Mouse (Mus musculus) cerebellum, adult 2 months (tissue): ENCODE data around the gene Vsnl1. TPM values are rescaled to one million over a fixed set of nuclear protein-coding genes. Genes with fewer than 3 reads are reported as not detected.
A peak's percentile ranks its signal among the peaks of the same experiment; 100 is the strongest.

Source experiments
- DNase-seq, 2 experiments: peaks; one replicate each; pipeline ENCODE4 v3.0.0; 2021
- H3K27ac ChIP-seq: fragments of 200-500 bp; 2 replicates; pipeline ENCODE4 v1.5.1; 2012; ENCODE audit warnings: low read length, control low read depth, inconsistent platforms; ENCODE audit not compliant: insufficient read depth
- H3K27me3 ChIP-seq: fragments of 200-500 bp; 2 replicates; pipeline ENCODE4 v1.6.1; 2012; ENCODE audit warnings: inconsistent platforms, mild to moderate bottlenecking, low read length, moderate library complexity; ENCODE audit not compliant: control insufficient read depth, insufficient read depth
- H3K4me1 ChIP-seq: fragments of 200-500 bp; 2 replicates; pipeline ENCODE4 v1.6.1; 2011; ENCODE audit warnings: low read length; ENCODE audit not compliant: control insufficient read depth, insufficient read depth
- H3K4me3 ChIP-seq: fragments of 200-500 bp; replicated peaks from 2 replicates; pipeline ENCODE3; 2011; ENCODE audit warnings: mild to moderate bottlenecking, low read depth, low read length, control low read depth; ENCODE audit not compliant: insufficient read depth
- CTCF ChIP-seq: fragments of 200-500 bp; IDR thresholded peaks from 2 replicates; pipeline ENCODE4 v1.5.1; 2011; ENCODE audit warnings: low read depth, mild to moderate bottlenecking, control low read depth, low read length, moderate library complexity, borderline replicate concordance; ENCODE audit not compliant: insufficient read depth
- POLR2A ChIP-seq: fragments of 200-500 bp; IDR thresholded peaks from 2 replicates; pipeline ENCODE4 v1.6.1; 2011; ENCODE audit warnings: low read length, control low read depth, borderline replicate concordance; ENCODE audit not compliant: insufficient read depth
- WGBS: fragments of 180-500 bp; shearing (Covaris S2); methylation state at CpG from one replicate; pipeline ENCODE4 v1.1.7; 2018; 5-methylcytosine and 5-hydroxymethylcytosine counted together
- polyA plus RNA-seq: library from polyadenylated mRNA; depleted of rRNA; stranded (reverse); fragments of >200 nt; gene quantifications from 2 replicates; pipeline ENCODE4 v1.2.3, GENCODE M21; 2012

Gene Vsnl1
- polyA plus RNA-seq, 1 experiment: 543 TPM

DNA sequence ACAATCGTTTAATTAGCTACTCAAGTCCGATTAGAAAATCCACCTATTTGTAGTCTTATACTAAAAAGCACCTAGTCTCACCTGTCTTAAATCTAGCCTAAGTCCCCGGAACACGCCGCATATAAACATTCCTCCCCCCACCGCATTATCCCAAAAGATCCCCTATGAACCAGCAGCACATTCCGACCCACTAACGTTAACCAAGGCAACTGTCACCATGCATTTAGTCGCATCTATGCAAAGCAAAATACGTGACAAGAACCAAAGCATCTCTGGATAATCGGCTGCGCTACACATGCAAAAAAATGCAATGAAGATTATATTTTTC lies 426 bp downstream of the Vsnl1 start:
- DNase-seq: peak; percentile 49
- under 1% methylated on average over 12 of the region's 12 CpGs for WGBS
- Histone ChIP-seq H3K27me3 (no peaks in the 10 kb centered on the region), H3K27ac (peak overlapping the region; percentile 70), H3K4me1 (peaks cover 6% of the 10 kb centered on the region; the same call in 1 of the 2 replicates), H3K4me3 (peak overlapping the region; percentile 98)
- TF ChIP-seq CTCF (no peak), POLR2A (no peak)

DNA sequence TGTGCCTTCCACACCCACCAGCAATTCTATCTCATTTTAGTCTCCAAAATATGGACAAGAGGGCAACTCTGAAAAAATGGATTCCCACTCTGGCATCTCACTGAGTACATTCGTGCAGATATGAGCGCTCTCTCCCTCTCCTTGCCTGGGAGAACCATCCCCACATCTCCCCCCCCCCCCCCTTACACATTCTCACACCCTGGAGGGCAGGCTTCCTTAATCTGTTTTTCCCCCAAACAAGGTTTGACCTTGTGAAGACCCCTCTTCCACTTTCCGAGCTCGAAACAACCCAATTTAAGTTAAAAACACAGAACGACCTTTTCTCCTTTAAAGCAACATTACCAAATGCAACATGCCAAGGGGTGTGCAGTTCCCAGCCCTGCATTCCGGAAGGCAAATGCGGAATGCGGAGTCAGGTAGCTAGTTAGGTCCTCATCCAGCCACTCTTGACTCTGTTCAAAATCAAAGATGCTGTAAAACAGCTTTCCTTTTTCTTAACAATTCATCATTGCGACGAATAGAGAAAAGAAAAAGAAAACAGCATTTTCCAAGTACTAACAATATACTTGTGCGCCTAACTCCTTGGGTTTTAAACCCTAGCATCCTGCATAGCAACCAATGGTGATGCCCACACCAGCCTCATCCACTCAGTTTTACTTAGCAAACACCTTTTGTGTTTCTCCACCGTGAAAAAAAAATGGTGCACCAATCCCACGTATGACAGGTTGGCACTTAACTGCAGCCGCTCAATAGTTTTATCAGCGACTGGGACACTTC lies 979 bp downstream of the Vsnl1 start:
- H3K27me3 ChIP-seq: no peaks in the 10 kb centered on the region
- WGBS: 4% methylated on average over 15 of the region's 15 CpGs
- peak overlapping the region; percentile 98 for H3K4me3 ChIP-seq
- peak; percentile 55 for DNase-seq
- peak overlapping the region; percentile 70 for H3K27ac ChIP-seq
- H3K4me1 ChIP-seq: peaks cover 6% of the 10 kb centered on the region; the same call in 1 of the 2 replicates
- TF ChIP-seq POLR2A: no peak
- TF ChIP-seq CTCF: no peak

DNA sequence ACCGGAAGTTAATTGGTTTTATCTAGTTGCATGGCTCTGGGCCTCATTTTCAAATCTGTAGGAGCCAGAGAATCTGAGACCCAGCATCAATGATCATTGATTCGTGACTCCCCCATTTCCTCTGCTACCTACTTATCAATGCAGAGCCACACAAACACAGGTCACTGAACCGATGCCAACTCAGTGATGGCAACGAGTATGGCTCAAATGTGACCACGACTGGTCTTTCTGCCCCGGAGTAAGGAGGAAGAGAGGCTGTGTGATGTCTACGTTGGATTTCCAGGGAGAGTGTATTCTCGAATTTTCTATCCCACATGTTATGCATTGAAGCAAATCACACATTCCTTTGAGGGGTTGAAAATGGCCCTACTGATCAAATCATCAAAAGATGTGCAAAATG lies 2.0 kb downstream of the Vsnl1 start:
- Histone ChIP-seq H3K27me3 (no peaks in the 10 kb centered on the region), H3K4me3 (peak overlapping the region; percentile 98), H3K27ac (peak overlapping the region; percentile 84), H3K4me1 (peaks cover 6% of the 10 kb centered on the region; the same call in 1 of the 2 replicates)
- peak; percentile 52 to 56 for DNase-seq
- 18% methylated on average over 8 of the region's 8 CpGs for WGBS
- TF ChIP-seq CTCF (no peak), POLR2A (no peak)

DNA sequence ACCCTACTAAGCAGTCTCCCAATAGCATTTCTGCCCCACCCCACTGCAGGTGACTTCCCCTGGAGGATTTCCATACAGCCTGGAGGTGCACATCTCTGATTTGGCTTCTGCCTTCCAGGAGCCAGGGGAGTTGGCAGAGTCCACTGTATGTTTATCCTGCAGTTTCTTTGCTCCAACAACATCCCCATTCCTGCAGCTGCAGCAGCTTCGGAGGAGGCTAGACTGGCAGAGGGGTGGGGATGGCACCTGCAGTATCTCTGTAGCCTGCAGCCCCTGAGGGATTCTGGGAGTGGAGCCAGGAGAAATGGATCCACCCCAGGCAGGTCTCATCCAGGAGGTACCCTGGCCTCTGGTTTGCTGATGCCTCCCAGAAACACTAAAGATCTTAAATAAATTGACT lies 2.7 kb downstream of the Vsnl1 start:
- WGBS: 10% methylated on average over 1 of the region's 1 CpGs
- no peak for TF ChIP-seq POLR2A
- no peak for TF ChIP-seq CTCF
- peak overlapping the region; percentile 66 for H3K27ac ChIP-seq
- H3K4me1 ChIP-seq: peaks cover 6% of the 10 kb centered on the region; the same call in 1 of the 2 replicates
- peak; percentile 66 to 67 for DNase-seq
- H3K4me3 ChIP-seq: peak overlapping the region; percentile 57
- no peaks in the 10 kb centered on the region for H3K27me3 ChIP-seq

DNA sequence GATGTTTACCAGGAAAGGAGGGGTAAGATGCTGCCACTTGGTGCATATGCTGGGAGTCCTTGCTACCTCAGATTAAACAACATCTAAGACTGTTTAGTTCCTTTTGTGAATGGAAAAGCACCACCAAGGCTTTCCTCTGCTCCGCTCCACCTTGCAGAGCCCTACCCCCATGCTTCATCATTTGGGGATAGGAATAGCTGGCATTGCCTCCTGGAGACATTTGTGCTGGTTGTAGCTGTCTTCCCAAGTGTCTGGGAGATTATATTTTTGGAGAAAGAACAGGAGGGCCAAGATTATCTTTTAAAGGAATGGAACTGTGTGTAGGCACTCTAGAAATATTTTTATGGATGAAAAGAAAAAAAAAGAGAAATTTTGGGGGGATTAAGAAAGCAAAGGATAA lies 3.3 kb downstream of the Vsnl1 start:
- WGBS: 38% methylated on average over 1 of the region's 1 CpGs
- H3K27me3 ChIP-seq: no peaks in the 10 kb centered on the region
- TF ChIP-seq CTCF (no peak), POLR2A (no peak)
- 0 out of 2 replicates have a peak overlapping the region, but pooled peaks have one; percentile 7 for H3K27ac ChIP-seq
- peak overlapping the region; percentile 57 for H3K4me3 ChIP-seq
- peaks cover 6% of the 10 kb centered on the region; the same call in 1 of the 2 replicates for H3K4me1 ChIP-seq
- DNase-seq: no peak

DNA sequence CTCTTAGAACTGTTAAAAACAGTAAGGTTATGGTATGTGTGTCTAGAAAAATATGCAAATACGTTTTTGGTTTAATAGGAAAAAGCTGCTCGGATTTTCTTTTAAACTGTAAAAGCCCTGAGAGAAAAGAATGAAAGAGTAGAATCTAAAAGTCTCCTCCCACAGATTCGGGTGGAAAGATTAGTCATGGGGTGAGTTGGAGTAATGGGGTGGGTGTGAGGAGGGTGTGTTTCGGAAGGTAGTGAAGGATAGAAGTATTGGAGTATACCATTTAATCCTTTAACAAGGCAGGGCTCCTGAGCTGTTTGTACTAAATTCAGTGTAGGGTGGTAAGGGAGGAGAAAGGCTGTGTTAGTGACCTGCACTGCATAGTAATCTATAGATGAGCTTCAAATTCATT lies 9.0 kb downstream of the Vsnl1 start:
- TF ChIP-seq CTCF (no peak), POLR2A (no peak)
- WGBS: 74% methylated on average over 4 of the region's 4 CpGs
- Histone ChIP-seq H3K27ac (no peak overlapping the region), H3K4me3 (no peak overlapping the region), H3K4me1 (peaks cover 6% of the 10 kb centered on the region; the same call in 1 of the 2 replicates), H3K27me3 (no peaks in the 10 kb centered on the region)
- DNase-seq: no peak

DNA sequence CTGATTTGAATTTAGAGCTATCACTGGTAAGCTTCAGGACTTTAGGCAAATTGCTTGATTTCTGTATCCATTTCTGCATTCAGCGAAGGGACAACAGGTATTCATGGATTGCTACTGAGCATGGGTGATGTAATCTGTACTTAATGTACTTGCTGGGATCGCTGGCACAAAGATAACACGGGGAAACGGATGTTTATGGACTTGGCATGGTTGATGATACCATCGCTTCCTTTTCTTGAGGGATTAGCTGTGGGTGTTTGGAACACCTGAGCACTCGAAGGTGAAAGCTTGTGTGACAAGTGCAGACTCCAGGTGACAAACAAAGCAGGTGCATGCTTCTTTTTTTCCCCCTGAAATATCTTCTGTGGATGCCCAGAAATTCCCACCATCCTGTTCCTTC lies 18.3 kb downstream of the Vsnl1 start:
- Histone ChIP-seq H3K4me1 (peaks cover 12% of the 10 kb centered on the region; the same call in 1 of the 2 replicates), H3K27me3 (no peaks in the 10 kb centered on the region), H3K27ac (no peak overlapping the region), H3K4me3 (no peak overlapping the region)
- no peak for TF ChIP-seq CTCF
- TF ChIP-seq POLR2A: no peak
- WGBS: 14% methylated on average over 6 of the region's 6 CpGs
- DNase-seq: peak in 1 of 2 experiments; percentile 69

DNA sequence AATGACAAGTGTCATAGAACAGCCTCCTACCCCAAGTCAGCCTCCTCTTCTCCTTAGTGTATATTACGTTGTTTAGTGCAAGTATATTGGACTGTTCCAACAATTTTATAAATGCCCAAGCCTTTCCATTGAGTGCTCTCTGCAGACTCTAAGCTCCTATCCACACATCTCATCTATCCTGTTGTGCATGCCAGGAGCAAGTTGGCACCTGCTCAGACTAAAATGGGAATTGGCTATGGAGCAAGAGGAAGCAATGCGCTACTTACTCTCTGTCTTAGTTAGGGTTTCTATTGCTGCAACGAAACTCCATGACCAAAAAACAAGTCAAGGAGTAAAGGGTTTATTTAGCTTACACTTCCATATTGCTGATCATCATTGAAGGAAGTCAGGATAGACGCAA lies 28.7 kb downstream of the Vsnl1 start:
- Histone ChIP-seq H3K4me3 (no peak overlapping the region), H3K27me3 (no peaks in the 10 kb centered on the region), H3K4me1 (peaks cover 11% of the 10 kb centered on the region; the same call in 1 of the 2 replicates), H3K27ac (no peak overlapping the region)
- DNase-seq: peak; percentile 65 to 82
- WGBS: 48% methylated on average over 4 of the region's 4 CpGs
- TF ChIP-seq POLR2A (no peak), CTCF (no peak)
